Mouse (Mus musculus) right cerebral cortex, adult 2 months (tissue): ENCODE measurements around the gene Tet3.

ENCODE experiments used
- DNase-seq, 2 experiments: peaks; one replicate each; pipeline ENCODE4 v3.0.0; 2021 to 2022; ENCODE audit warnings: low spot score in 2 of 2

Tet3 gene

GRCm38 (mm10) chr6:83478217-83478616 is 19.3 kb upstream of the Tet3 start:
- no peak for DNase-seq

- no peak for DNase-seq
Measured at GRCm38 (mm10) chr6:83475431-83475830, 16.5 kb upstream of the Tet3 start.

GRCm38 (mm10) chr6:83473240-83473639 is 14.4 kb upstream of the Tet3 start:
- DNase-seq, result no peak

GRCm38 (mm10) chr6:83471739-83472138 is 12.9 kb upstream of the Tet3 start:
- DNase-seq, result no peak

GRCm38 (mm10) chr6:83464011-83464410 is 5.1 kb upstream of the Tet3 start:
- no peak for DNase-seq

DNA sequence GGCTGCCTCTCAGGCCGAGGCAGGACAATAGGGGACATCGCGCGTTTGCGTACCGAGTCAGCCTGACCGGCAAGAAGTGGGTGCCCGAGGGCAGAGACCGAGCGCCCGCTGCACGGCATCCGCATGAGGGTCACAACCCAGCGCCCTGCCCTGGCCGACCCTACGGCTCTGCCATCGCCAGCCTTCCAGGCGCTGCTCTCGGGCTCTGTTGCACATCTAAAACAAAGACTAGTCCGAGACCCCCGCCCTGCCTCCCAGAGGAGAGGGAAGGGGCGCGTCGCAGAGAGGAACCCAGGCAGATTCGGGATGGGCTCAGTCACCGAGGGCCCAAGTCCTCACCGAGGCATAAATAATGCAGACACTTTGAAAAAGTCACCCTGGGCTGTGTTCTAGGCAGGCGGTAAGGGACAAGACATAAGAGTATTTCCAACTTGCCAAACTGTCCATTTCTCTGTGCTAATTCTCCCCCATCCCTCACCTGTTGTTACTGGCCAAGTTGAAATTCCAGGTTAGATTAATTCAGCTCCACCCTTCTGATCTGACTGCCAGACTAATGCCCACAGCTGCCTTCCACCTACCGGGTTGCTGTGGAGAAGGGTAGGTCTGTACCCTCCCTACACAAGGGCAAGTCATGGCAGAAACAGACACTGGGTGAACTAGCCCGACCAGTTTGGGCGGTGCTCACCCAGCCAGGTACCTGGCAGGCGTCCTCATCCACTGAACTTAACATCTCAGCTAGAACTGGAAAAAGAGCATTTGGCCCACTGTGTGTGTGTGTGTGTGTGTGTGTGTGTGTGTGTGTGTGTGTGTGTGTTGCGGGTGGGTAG is 1.7 kb downstream of the Tet3 start:
- DNase-seq, result no peak

DNA sequence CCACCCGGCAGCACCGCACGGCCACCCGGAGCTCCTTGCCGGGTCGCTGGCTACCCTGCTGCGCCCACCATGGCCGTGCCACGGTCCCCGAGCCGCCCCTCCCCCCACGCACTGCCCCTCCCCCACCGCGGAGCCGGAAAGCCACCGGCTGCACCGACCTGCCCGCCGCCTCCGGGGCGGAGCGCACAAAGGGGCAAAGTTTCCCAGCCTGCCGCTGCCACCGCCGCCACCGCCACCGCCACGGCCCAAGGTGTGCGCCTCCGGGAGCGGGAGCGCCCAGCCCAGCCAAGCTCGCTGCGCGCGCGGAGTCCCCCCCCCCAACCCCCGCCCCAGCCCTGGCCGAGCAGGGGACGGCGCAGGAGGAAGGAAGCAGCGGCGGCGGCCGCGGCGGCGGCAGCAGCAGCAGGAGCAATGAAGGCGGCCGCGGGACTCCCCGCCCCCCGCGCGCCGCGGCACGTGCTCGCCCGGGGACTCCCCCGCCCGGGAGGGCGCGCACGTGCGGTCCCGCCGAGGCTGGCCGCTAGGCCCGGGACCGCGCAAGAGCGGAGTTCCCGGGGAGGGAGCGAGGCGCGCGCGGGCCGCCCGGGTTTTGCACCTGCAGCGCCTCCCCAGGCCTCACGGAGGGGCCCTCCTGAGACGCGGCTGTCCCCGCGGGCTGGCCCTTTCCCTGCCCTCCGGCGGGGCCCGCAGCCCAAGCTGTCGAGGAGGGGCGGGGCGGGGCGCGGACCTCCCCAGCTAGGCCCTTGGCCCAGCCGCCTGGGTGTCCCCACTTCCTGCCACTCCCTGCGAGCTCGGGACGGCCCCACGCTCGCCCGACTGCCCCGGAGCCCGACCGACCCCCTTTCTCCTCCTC is 2.5 kb downstream of the Tet3 start:
- peak in 1 of 2 experiments; percentile 46 for DNase-seq

DNA sequence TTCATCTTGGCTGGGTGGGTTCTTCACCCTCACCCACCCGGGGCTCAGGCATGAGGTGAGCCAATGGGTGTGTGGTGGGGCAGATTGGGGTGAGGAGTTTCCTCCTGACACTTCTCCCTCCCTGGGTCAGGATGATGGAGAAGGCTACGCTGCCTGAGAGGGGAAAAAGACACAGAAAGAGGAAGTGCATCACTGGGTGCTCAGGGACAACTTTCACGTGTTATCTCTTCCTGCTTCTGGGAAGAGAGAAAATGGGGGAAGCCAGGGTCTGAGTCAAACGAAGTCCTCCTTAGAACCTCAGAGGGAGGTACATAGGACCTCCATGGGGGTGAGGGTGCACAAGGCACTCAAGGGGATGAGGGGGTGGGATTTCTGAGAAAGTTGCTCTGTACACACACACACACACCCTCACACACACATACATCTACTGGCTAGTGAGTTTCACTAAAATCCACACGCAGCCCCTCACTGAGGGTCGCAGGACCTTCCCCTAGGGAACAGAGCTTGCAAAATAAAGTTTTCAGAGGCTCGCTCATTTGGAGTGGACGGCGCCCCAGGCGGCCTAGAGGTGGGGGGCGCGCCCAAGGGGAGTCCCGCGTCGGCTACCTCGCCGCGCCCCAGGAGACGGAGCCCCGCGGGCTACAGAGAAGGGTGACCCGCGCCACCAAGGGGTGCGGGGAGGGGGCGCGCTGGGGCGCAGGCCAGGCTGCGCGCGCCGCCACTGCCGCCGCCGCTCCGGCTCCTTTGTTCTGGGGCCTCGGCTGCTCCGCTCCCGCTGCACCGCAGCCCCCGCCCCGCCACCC is 3.4 kb downstream of the Tet3 start:
- DNase-seq, result no peak

DNA sequence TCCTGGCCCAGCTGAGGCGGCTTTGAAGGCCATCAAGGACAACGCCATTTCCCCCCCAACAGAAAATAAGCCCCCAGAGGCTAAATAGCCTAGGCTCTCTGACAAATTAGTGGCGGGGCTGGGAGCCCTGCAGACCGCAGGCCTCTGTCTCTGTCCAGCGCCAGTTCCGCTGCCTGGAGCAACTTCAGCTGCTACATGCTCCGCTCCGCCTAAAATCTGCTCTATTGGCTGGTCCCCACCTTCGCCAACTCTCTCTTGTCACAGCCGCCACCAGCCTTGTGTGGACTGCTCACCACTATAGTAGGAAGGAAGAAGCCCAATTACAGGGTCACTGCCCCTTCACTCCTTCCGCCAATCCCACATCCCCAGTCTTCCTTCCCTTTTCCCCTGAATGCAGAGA is 5.2 kb downstream of the Tet3 start:
- DNase-seq, result no peak

- no peak for DNase-seq
Measured at GRCm38 (mm10) chr6:83450451-83451303, 8.2 kb downstream of the Tet3 start.

DNA sequence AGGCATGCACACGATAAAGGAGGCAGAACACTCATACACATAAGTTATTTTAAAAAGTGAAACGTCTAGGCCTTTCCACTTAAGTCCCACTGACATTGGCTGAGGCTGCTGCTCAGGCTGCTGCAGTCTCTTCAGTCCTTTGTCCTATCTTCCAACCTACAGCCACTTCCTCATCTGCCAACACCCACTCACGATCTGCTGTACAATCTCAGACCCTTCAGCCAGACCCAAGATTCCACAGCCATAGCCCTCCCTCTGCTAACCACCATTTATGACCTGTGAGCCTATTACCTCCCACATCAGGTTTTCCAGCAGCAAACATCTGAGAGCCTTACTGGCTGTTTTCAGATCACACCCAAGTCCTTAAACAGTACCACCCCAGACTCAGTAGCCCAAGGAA is 9.4 kb downstream of the Tet3 start:
- DNase-seq, result no peak

DNA sequence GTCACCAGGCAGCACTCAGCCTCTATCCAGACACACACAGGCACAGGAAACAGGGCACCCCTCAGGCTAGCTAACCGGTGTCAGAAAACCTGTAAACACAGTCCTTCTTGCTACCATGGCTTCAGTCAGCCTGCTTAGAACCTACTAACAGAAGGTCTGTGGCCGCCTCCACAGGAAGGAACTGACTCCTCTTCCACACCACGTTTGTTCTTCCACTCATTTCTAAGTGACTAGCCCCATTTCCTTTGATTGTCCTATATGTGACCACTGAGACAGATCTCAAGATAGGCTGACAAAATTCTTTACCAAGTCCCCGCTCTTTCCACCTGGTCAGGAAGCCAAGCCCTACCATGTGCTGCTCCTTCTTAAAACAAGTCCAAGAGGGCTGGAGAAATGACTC is 10.0 kb downstream of the Tet3 start:
- DNase-seq, result no peak

DNA sequence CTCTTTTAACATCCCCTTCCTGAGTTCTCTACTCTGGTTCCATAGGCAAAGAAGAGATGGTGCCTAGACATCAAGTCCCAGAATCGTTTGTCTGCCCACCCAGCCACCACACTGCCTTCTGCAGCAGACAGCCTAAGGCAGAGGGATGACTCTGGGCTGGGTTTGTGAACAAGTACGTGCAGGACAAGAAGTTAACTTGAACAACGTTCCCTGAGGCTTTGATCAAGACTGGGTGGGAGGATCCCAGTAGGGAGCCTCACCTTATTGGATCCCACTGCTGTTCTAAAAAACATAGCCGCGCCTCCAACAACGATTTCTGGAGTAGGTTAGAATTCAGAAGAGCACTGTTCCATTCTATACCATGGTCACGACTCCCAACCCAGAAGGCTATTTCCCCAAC is 11.9 kb downstream of the Tet3 start:
- DNase-seq, result no peak

- no peak for DNase-seq
Measured at GRCm38 (mm10) chr6:83445796-83446195, 13.1 kb downstream of the Tet3 start.

GRCm38 (mm10) chr6:83443441-83444340 is 15.2 kb downstream of the Tet3 start:
- DNase-seq, result peak; percentile 61 to 71

GRCm38 (mm10) chr6:83442639-83443038 is 16.2 kb downstream of the Tet3 start:
- DNase-seq, result peak; percentile 49 to 58

GRCm38 (mm10) chr6:83441259-83442061 is 17.4 kb downstream of the Tet3 start:
- DNase-seq, result peak; percentile 82 to 86

- DNase-seq, result peak; percentile 84
Measured at GRCm38 (mm10) chr6:83440510-83441258, 18.2 kb downstream of the Tet3 start.

- DNase-seq, result no peak
Measured at GRCm38 (mm10) chr6:83440197-83440509, 18.7 kb downstream of the Tet3 start.
